Mouse (Mus musculus) stomach, embryonic 16.5 days (tissue): ENCODE measurements around the gene Fcgr1. TPM values are rescaled to one million over a fixed set of nuclear protein-coding genes. Genes with fewer than 3 reads are reported as not detected.

Experiments used
- microRNA-seq: library from miRNA; unstranded; fragments of <30 nt; microRNA quantifications from one replicate; pipeline ENCODE4, GENCODE M21; 2016
- polyA plus RNA-seq: library from polyadenylated mRNA; unstranded; fragments of >200 nt; fragmentation: Nextera tagmentation; extraction: Ambion mirVana; gene quantifications from 2 replicates; pipeline ENCODE4 v1.2.1, GENCODE M21; 2015

Fcgr1 gene
- polyA plus RNA-seq, 1 experiment from 2014 or later = 3.0 TPM

Small RNA genes lying within 50 kb of the gene (microRNA-seq; reads per million reads assigned to microRNA genes)
- gene Gm47311 = not detected
- gene Gm47313 = not detected

Other genes starting within 250 kb of the Fcgr1 start
- 31.7 and 39.6 TPM in 2 replicates for gene Vps45, start 235.5 kb downstream of the Fcgr1 start, polyA plus RNA-seq
- 11.8 and 13.1 TPM in 2 replicates for gene Otud7b, start 189.4 kb downstream of the Fcgr1 start, polyA plus RNA-seq
- gene Mtmr11, start 132.0 kb downstream of the Fcgr1 start, polyA plus RNA-seq = 19.4 and 21.2 TPM in 2 replicates
- gene Sf3b4, start 121.6 kb downstream of the Fcgr1 start, polyA plus RNA-seq = 124 and 125 TPM in 2 replicates
- gene Sv2a, start 112.8 kb downstream of the Fcgr1 start, polyA plus RNA-seq = 4.1 and 4.4 TPM in 2 replicates
- 46.8 and 50.0 TPM in 2 replicates for gene Bola1, start 74.3 kb downstream of the Fcgr1 start, polyA plus RNA-seq
- 0.92 TPM in 1 of 2 replicates, not detected in the other for gene Hist2h2ab, start 74.1 kb downstream of the Fcgr1 start, polyA plus RNA-seq
- 2.9 and 6.3 TPM in 2 replicates for gene Hist2h2ac, start 73.1 kb downstream of the Fcgr1 start, polyA plus RNA-seq
- 9.3 and 10.6 TPM in 2 replicates for gene Hist2h2be, start 72.8 kb downstream of the Fcgr1 start, polyA plus RNA-seq
- gene Hist2h3c2, start 54.8 kb downstream of the Fcgr1 start, polyA plus RNA-seq = 2.6 TPM in 1 of 2 replicates, not detected in the other
- 49.4 and 53.3 TPM in 2 replicates for gene Hist2h2aa2, start 53.7 kb downstream of the Fcgr1 start, polyA plus RNA-seq
- gene Hist2h2aa1, start 48.5 kb downstream of the Fcgr1 start, polyA plus RNA-seq = 19.4 and 20.8 TPM in 2 replicates
- gene Hist2h3c1, start 47.3 kb downstream of the Fcgr1 start, polyA plus RNA-seq = 1.3 and 2.1 TPM in 2 replicates
- 7.8 and 8.6 TPM in 2 replicates for gene Hist2h4, start 30.7 kb downstream of the Fcgr1 start, polyA plus RNA-seq
- gene Hist2h3b, start 25.3 kb downstream of the Fcgr1 start, polyA plus RNA-seq = 29.8 and 39.2 TPM in 2 replicates
- gene Hist2h2bb, start 24.2 kb downstream of the Fcgr1 start, polyA plus RNA-seq = 7.3 and 12.4 TPM in 2 replicates
- gene BC107364, start 158.3 kb upstream of the Fcgr1 start, polyA plus RNA-seq = 0.17 and 0.29 TPM in 2 replicates
- gene Hfe2, start 231.2 kb upstream of the Fcgr1 start, polyA plus RNA-seq = 0.50 and 3.8 TPM in 2 replicates